Mouse (Mus musculus) liver, adult 2 months (tissue): ENCODE measurements around the gene Rag2. TPM values are rescaled to one million over a fixed set of nuclear protein-coding genes. Genes with fewer than 3 reads are reported as not detected.

Experiments
- DNase-seq: peaks from one replicate; pipeline ENCODE4 v3.0.0-alpha.2; 2011; ENCODE audit warnings: low read depth, low spot score; ENCODE audit errors: extremely low read depth
- H3K27ac ChIP-seq: fragments of 200-500 bp; replicated peaks from 2 replicates; pipeline ENCODE4 v1.5.1; 2012; ENCODE audit warnings: low read depth, mild to moderate bottlenecking, control low read depth, inconsistent platforms, low read length; ENCODE audit not compliant: insufficient read depth
- H3K27me3 ChIP-seq: fragments of 200-500 bp; 2 replicates; pipeline ENCODE4 v1.6.1; 2012; ENCODE audit warnings: mild to moderate bottlenecking, moderate library complexity, low read length, inconsistent platforms; ENCODE audit not compliant: control insufficient read depth, insufficient read depth
- H3K36me3 ChIP-seq: fragments of 200-500 bp; 2 replicates; pipeline ENCODE4 v1.6.1; 2012; ENCODE audit warnings: low read length, inconsistent platforms; ENCODE audit not compliant: control insufficient read depth, insufficient read depth
- H3K4me1 ChIP-seq: fragments of 200-500 bp; 2 replicates; pipeline ENCODE4 v1.6.1; 2011; ENCODE audit warnings: low read length; ENCODE audit not compliant: control insufficient read depth, insufficient read depth
- H3K4me3 ChIP-seq: fragments of 200-500 bp; 2 replicates; pipeline ENCODE4 v1.5.1; 2011; ENCODE audit warnings: low read depth, mild to moderate bottlenecking, control low read depth, low read length, moderate library complexity; ENCODE audit not compliant: insufficient read depth
- H3K79me2 ChIP-seq: fragments of 200-500 bp; 2 replicates; pipeline ENCODE4 v1.6.1; 2012; ENCODE audit warnings: inconsistent platforms, mild to moderate bottlenecking, low read length, moderate library complexity; ENCODE audit not compliant: control insufficient read depth, insufficient read depth
- H3K9ac ChIP-seq: fragments of 200-500 bp; 2 replicates; pipeline ENCODE4 v1.6.1; 2012; ENCODE audit warnings: low read depth, mild to moderate bottlenecking, control low read depth, inconsistent platforms, low read length
- CTCF ChIP-seq: fragments of 200-500 bp; IDR thresholded peaks from 2 replicates; pipeline ENCODE4 v1.5.1; 2011; ENCODE audit warnings: low read depth, low read length, control low read depth
- POLR2A ChIP-seq: fragments of 200-500 bp; IDR thresholded peaks from 2 replicates; pipeline ENCODE4 v1.6.1; 2011; ENCODE audit warnings: low read length, control low read depth; ENCODE audit not compliant: insufficient read depth; ENCODE audit errors: extremely low read depth
- WGBS: fragments of 180-500 bp; shearing (Covaris S2); methylation state at CpG from one replicate; pipeline ENCODE4 v1.1.7; 2018; 5-methylcytosine and 5-hydroxymethylcytosine counted together
- polyA plus RNA-seq: library from polyadenylated mRNA; depleted of rRNA; stranded (reverse); fragments of >200 nt; gene quantifications from 2 replicates; pipeline ENCODE4 v1.2.3, GENCODE M21; 2012
- total RNA-seq: library from RNA; depleted of rRNA; stranded (reverse); fragments of >200 nt; gene quantifications from 2 replicates; pipeline ENCODE4 v1.2.3, GENCODE M21; 2014

The Rag2 gene
- total and polyA plus RNA-seq, 2 experiments = not detected

DNA sequence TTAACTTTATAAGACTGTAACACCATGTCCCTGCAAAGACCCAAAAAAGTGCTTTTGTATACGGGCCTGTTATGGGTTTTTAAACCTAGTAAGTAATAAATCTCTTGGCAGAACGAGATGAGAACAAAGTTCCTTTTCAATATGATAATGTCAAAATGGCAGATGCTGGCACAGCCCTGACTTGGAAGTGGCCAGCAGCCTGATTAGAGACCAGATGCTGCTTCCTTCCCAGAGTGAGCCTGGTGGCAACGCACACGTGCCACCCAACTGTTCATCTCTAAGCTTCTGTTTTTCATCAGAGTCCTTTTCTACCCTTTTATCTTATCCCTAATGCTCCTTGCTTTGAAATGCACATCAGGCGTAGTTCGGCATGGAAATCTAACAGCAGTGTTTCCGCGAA is 33.2 kb upstream of the Rag2 start:
- H3K9ac ChIP-seq = no peak overlapping the region
- H3K4me3 ChIP-seq = no peak overlapping the region
- TF ChIP-seq POLR2A (no peak), CTCF (no peak)
- H3K79me2 ChIP-seq = no peaks in the 10 kb centered on the region
- 83% methylated on average over 8 of the region's 8 CpGs for WGBS
- DNase-seq = no peak
- H3K36me3 ChIP-seq = no peaks in the 10 kb centered on the region
- H3K27ac ChIP-seq = no peak overlapping the region
- no peaks in the 10 kb centered on the region for H3K4me1 ChIP-seq
- H3K27me3 ChIP-seq = no peaks in the 10 kb centered on the region

DNA sequence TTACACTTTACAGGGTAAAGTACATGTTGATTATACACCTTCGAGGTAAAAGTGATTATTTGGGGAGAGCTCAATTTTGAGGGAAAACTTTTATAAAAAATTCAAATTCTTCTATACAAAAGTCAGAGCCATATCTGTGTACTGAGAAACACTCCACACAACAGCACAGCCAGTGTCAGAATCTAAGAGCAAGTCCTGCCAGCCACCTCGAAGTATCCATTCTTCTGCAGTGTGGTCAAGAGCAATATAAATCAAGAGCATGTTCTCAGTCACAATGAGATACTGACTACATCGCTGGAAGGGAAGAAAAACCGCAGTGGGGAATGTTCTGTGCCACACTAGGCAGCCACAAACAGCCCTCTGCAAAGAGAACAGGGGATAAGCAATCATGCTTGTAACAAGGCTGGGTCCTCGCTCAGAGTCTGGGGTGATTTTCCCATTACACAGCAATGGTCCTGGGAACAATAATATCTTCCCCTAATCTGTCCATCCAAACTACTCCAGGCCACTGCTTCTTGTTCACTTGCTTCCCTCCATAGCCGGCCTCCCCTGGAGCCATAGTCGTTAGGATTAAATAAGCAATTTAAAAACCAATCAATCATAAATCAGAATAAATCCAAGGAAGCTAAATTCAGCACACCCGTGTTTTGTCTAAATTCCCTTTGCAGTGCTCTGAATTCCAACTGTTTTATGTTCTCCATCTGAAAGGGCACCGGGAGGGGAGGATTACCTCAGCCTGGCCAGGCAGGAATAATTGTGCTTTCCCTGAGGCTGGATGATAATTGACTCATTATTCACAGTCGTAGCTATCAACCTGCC is 32.3 kb upstream of the Rag2 start:
- WGBS = 73% methylated on average over 10 of the region's 10 CpGs
- no peak for DNase-seq
- H3K27ac ChIP-seq = no peak overlapping the region
- H3K4me1 ChIP-seq = no peaks in the 10 kb centered on the region
- TF ChIP-seq CTCF = no peak
- no peak for TF ChIP-seq POLR2A
- H3K36me3 ChIP-seq = no peaks in the 10 kb centered on the region
- no peak overlapping the region for H3K4me3 ChIP-seq
- no peaks in the 10 kb centered on the region for H3K27me3 ChIP-seq
- no peaks in the 10 kb centered on the region for H3K79me2 ChIP-seq
- H3K9ac ChIP-seq = no peak overlapping the region

DNA sequence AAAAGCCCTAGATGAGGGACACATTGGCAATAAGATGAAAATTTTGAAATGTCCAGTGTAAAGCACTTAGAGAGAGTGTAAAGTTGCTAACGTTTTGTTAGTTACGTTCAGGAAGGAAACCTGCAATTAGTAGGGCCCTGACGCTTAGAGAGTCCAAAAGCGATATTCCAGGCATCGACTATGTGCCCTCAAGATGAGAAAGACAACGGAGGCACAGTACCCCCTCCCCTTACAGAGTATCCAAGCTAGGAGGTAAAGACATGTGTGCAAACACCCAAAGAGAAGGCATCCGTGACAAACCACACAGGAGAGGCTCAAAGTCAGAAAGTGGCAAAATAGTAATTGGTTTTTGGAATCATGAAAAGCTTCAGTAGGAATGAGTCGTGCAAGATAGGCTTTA is 31.6 kb upstream of the Rag2 start:
- no peak for DNase-seq
- H3K27ac ChIP-seq = no peak overlapping the region
- no peak overlapping the region for H3K4me3 ChIP-seq
- WGBS = 89% methylated on average over 8 of the region's 8 CpGs
- no peaks in the 10 kb centered on the region for H3K36me3 ChIP-seq
- H3K9ac ChIP-seq = no peak overlapping the region
- no peaks in the 10 kb centered on the region for H3K79me2 ChIP-seq
- H3K4me1 ChIP-seq = no peaks in the 10 kb centered on the region
- H3K27me3 ChIP-seq = no peaks in the 10 kb centered on the region
- TF ChIP-seq CTCF (no peak), POLR2A (no peak)

DNA sequence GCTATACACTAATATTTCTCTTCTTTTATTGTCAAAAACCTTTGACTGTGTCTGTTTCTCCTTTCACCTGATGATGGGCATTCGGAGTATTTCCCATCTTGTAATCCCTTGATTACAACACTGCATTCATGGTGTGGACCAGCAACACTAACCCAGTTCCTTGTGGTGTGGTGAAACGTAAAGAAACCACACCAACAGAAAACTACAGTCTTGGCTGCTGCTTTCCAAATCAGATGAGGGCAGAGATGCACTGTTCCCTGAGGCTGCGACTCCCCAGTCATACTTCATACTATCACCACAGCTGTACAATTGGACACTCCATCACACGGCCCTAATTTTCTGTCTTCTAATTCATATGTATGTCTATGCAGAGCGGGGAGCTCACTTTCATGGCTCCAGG is 29.8 kb upstream of the Rag2 start:
- Histone ChIP-seq H3K4me1 (no peaks in the 10 kb centered on the region), H3K27ac (no peak overlapping the region), H3K9ac (no peak overlapping the region), H3K4me3 (no peak overlapping the region), H3K36me3 (no peaks in the 10 kb centered on the region), H3K27me3 (no peaks in the 10 kb centered on the region), H3K79me2 (no peaks in the 10 kb centered on the region)
- TF ChIP-seq CTCF (no peak), POLR2A (no peak)
- DNase-seq = no peak
- 91% methylated on average over 5 of the region's 5 CpGs for WGBS

DNA sequence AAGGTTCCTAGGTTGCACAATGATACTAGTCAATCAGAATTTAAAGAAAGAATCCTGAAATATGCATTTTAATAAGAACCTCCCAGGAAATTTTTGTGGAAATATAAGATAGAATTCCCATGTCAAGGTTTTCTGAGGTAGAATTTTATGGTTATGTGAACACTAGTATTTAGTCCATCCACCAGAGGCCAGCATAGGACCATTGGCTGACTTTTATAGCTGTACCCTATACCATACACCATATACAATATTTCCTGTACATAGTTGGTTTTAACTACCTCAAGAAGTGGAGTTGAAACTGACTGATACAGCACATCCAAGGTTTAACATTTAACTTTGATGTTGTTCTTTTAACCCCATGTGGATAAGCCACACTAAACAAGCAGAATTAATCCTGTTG is 27.3 kb upstream of the Rag2 start:
- no peaks in the 10 kb centered on the region for H3K36me3 ChIP-seq
- no peak for DNase-seq

More for the DNA sequence above, 27.3 kb upstream of the Rag2 start:
- no peak for TF ChIP-seq CTCF
- TF ChIP-seq POLR2A = no peak
- Histone ChIP-seq H3K4me3 (no peak overlapping the region), H3K79me2 (no peaks in the 10 kb centered on the region), H3K27ac (no peak overlapping the region), H3K9ac (no peak overlapping the region), H3K27me3 (no peaks in the 10 kb centered on the region), H3K4me1 (no peaks in the 10 kb centered on the region)
